Mouse (Mus musculus) lung, embryonic 16.5 days (tissue): ENCODE measurements at regions not wholly inside any gene's neighbourhood (a gene's known extent, or its start where the extent isn't known, plus 50 kb on each side); places are given as distances from the start of the nearest gene placed in this dataset.

Experiments
- ATAC-seq: fragments of 200-750 bp; cut with Nextera tagmentation; 2 replicates; pipeline ENCODE4 v1.8.0; 2017; ENCODE audit warnings: low read depth, mild to moderate bottlenecking, moderate library complexity
- H3K27ac ChIP-seq: fragments of 300-500 bp; sonication (generic); 2 replicates; pipeline ENCODE4 v1.5.1; 2014; ENCODE audit warnings: mild to moderate bottlenecking, control low read depth, low read length
- H3K27me3 ChIP-seq: fragments of 300-500 bp; sonication (generic); 2 replicates; pipeline ENCODE4 v1.6.1; 2014; ENCODE audit warnings: low read depth, low read length, mixed read lengths; ENCODE audit not compliant: control insufficient read depth, insufficient read depth
- H3K36me3 ChIP-seq: fragments of 300-500 bp; sonication (generic); 2 replicates; pipeline ENCODE4 v1.6.1; 2014; ENCODE audit warnings: low read length; ENCODE audit not compliant: control insufficient read depth, insufficient read depth
- H3K4me1 ChIP-seq: fragments of 300-500 bp; sonication (generic); replicated peaks from 2 replicates; pipeline ENCODE4 v1.6.1; 2014; ENCODE audit warnings: low read length, mixed read lengths; ENCODE audit not compliant: control insufficient read depth, insufficient read depth
- H3K4me2 ChIP-seq: fragments of 300-500 bp; sonication (generic); 2 replicates; pipeline ENCODE4 v1.6.1; 2014; ENCODE audit warnings: low read depth, low read length, control low read depth
- H3K4me3 ChIP-seq: fragments of 300-500 bp; sonication (generic); 2 replicates; pipeline ENCODE4 v1.5.1; 2014; ENCODE audit warnings: mild to moderate bottlenecking, low read length, control low read depth
- H3K9ac ChIP-seq: fragments of 300-500 bp; sonication (generic); 2 replicates; pipeline ENCODE4 v1.6.1; 2014; ENCODE audit warnings: low read length, control low read depth
- H3K9me3 ChIP-seq: fragments of 300-500 bp; sonication (generic); 2 replicates; pipeline ENCODE4 v1.6.1; 2016; ENCODE audit warnings: low read length; ENCODE audit not compliant: control insufficient read depth
- WGBS: fragments of 180-500 bp; shearing (Covaris S2); extraction: QIAGEN DNeasy Blood & Tissue Kit; methylation state at CpG from one replicate; pipeline ENCODE4 v1.1.7; 2014; 5-methylcytosine and 5-hydroxymethylcytosine counted together

DNA sequence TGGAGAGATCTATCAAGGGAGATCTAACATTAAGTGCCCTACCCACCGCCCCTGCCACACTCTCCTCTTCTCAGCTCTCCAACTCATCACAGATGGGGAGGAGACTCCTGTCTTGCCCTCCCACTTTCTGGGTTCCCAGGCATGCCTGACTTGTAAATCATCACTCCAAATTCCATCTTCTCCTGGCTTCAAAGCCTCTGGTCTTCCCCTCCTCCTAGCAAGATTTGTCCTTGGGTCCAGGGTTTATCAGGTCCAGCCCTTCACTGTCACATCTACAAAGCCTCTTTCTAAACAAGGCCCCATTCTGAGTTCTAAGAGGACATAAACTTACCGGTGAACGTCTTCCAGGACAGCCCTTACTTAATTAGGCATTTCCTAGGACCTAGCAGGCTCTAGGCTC lies 73.3 kb upstream of the Col5a1 start:
- no peak overlapping the region for H3K9ac ChIP-seq
- no peaks in the 10 kb centered on the region for H3K27me3 ChIP-seq
- ATAC-seq = peak; percentile 36; the same call in 1 of the 2 replicates
- 0 out of 2 replicates have a peak overlapping the region, but pooled peaks have one; percentile 38 for H3K27ac ChIP-seq
- no peak overlapping the region for H3K4me3 ChIP-seq
- WGBS = 20% methylated on average over 3 of the region's 3 CpGs
- H3K4me2 ChIP-seq = no peak overlapping the region
- peaks cover 4% of the 10 kb centered on the region; the same call in 1 of the 2 replicates for H3K4me1 ChIP-seq
- 0 out of 2 replicates have a peak, but pooled peaks cover 2% of the 10 kb centered on the region for H3K9me3 ChIP-seq
- no peaks in the 10 kb centered on the region for H3K36me3 ChIP-seq

DNA sequence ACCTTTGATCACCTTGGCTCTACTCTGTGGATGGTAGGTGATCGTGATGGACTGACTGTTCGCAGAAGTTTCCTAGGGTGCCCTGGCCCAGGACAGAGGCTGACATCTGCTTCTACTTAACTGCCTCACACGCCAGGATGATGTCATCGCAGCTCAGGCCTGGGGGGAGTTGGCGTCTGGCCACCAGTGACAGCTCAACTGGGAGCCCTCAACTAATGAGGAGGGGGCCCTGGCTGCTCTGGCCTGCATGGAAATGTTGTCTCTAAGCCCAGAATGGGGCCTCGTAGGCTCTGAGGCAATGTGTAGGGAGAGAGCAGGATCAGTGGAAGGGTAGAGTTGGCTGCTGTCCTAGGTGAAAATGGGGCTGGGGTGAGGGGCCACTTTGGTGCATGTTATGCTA lies 72.9 kb upstream of the Col5a1 start:
- 33% methylated on average over 6 of the region's 6 CpGs for WGBS
- H3K9me3 ChIP-seq = 0 out of 2 replicates have a peak, but pooled peaks cover 2% of the 10 kb centered on the region
- peak; percentile 95 for ATAC-seq

DNA sequence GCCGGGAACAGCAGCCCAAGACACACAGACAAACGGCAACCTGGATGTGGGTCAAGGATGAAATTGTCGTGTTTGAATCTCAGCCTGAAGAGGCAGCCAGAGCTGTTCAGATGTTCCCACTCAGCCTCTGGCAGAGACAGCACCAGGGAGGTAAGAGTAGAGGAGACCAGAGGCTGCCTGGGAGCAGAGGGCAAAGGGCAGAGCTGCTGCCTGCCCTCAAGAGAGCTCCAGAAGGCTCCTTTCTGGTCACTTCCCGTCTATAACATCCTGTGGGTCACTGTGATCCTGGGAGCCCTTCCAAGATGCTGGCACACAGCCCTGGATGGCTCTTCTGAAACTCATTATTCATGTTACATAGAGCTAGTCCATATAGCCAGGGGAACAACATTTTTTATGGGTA lies 67.6 kb upstream of the Col5a1 start:
- Histone ChIP-seq H3K9me3 (0 out of 2 replicates have a peak, but pooled peaks cover 5% of the 10 kb centered on the region), H3K27me3 (no peaks in the 10 kb centered on the region), H3K4me2 (no peak overlapping the region), H3K4me3 (no peak overlapping the region), H3K36me3 (no peaks in the 10 kb centered on the region), H3K27ac (peak overlapping the region; percentile 51), H3K9ac (0 out of 2 replicates have a peak overlapping the region, but pooled peaks have one; percentile 19), H3K4me1 (peaks cover 11% of the 10 kb centered on the region)
- WGBS = 16% methylated on average over 4 of the region's 4 CpGs
- peak; percentile 83 for ATAC-seq

More for the DNA sequence above, 72.9 kb upstream of the Col5a1 start:
- no peak overlapping the region for H3K4me2 ChIP-seq
- H3K27ac ChIP-seq = peak overlapping the region; percentile 38; the same call in 1 of the 2 replicates
- no peak overlapping the region for H3K4me3 ChIP-seq
- peaks cover 8% of the 10 kb centered on the region for H3K4me1 ChIP-seq
- H3K27me3 ChIP-seq = no peaks in the 10 kb centered on the region
- H3K36me3 ChIP-seq = no peaks in the 10 kb centered on the region
- H3K9ac ChIP-seq = no peak overlapping the region

DNA sequence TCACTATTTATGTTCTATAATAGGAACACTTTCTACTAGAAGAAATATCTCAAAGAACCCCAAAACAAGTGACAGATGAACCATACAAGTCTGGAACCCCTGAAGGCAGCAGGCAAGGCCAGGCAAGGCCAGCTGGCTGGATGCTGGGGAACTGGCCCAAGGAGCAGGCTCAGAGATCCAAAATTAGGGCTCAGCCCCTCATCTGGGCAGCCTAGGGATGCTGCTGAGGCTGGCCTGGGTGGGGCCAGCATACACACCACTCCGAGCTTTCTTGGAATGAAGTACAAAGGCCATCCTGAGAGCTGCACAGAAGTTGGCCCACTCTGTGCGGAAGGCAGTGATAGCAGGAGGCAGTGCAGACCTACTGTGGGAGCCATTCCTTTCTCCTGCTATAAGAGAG lies 59.4 kb upstream of the Col5a1 start:
- Histone ChIP-seq H3K9ac (no peak overlapping the region), H3K27ac (no peak overlapping the region), H3K27me3 (no peaks in the 10 kb centered on the region), H3K4me3 (no peak overlapping the region), H3K4me2 (no peak overlapping the region), H3K36me3 (no peaks in the 10 kb centered on the region), H3K9me3 (no peaks in the 10 kb centered on the region), H3K4me1 (no peaks in the 10 kb centered on the region)
- ATAC-seq = no peak
- WGBS = 73% methylated on average over 2 of the region's 2 CpGs

DNA sequence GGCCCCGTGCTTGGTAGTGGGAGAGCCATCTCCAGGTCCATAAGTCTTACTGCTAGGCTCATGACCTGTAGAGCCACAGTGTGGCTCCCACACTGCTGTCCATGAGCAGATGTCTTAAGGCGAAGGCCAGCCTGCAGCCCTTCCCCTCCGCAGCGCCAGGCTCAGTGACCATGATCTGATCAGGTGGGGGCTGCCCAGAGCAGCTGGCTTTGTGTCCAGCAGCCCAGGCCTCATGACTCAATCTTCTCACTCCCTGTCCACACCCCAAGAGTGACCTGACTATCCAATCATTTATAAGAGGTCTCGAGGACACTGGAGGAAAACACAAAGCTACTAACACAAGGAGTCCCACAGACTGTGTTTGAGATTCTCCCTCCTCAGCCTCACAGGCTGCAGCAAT lies 58.6 kb upstream of the Col5a1 start:
- 77% methylated on average over 5 of the region's 5 CpGs for WGBS
- H3K4me2 ChIP-seq = no peak overlapping the region
- ATAC-seq = no peak
- no peaks in the 10 kb centered on the region for H3K27me3 ChIP-seq
- no peak overlapping the region for H3K27ac ChIP-seq
- H3K9me3 ChIP-seq = no peaks in the 10 kb centered on the region
- no peaks in the 10 kb centered on the region for H3K36me3 ChIP-seq
- no peaks in the 10 kb centered on the region for H3K4me1 ChIP-seq
- H3K9ac ChIP-seq = no peak overlapping the region
- H3K4me3 ChIP-seq = no peak overlapping the region

DNA sequence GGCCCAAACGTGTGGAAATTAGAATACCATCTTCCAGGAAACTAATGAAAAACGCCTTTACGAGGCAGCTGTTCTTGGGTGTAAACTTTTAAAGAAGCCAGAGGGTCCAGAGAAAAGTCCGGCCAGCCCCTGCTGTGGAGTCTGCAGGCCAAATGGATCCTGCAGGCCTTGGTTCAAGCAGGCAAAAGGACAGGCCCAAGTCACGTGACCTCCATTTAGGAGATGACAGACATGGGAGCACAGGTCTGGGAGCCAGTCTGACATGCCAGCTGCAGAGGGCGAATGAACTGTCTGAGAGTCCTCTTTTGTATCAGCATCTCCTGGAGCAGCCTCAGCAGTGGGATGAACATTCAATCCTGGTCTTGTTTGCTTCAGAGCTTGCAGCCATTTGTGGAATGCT lies 58.0 kb upstream of the Col5a1 start:
- Histone ChIP-seq H3K36me3 (no peaks in the 10 kb centered on the region), H3K4me2 (no peak overlapping the region), H3K9me3 (no peaks in the 10 kb centered on the region), H3K4me3 (no peak overlapping the region), H3K27ac (no peak overlapping the region), H3K9ac (no peak overlapping the region), H3K27me3 (no peaks in the 10 kb centered on the region), H3K4me1 (no peaks in the 10 kb centered on the region)
- ATAC-seq = no peak
- 78% methylated on average over 6 of the region's 6 CpGs for WGBS

DNA sequence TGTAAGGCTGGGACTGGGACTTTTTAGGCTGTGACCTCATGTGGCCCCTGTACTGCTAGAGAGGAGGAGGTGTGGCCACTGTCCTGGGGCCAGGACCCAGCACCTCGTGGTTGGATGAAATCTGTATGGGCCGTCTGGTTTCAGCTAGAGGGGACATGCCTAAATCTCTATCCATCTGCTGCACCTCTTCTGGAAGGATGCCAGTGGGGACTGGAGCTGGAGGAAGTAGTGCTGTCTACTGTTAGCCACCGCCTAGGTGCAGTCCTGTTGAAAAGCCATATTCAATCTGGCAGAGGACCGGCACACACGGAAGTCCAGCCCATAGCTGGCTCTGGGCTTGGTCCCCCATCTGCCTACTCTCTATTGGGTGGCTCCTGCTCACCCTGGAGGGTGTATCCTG lies 56.7 kb upstream of the Col5a1 start:
- 57% methylated on average over 5 of the region's 5 CpGs for WGBS
- no peak for ATAC-seq

DNA sequence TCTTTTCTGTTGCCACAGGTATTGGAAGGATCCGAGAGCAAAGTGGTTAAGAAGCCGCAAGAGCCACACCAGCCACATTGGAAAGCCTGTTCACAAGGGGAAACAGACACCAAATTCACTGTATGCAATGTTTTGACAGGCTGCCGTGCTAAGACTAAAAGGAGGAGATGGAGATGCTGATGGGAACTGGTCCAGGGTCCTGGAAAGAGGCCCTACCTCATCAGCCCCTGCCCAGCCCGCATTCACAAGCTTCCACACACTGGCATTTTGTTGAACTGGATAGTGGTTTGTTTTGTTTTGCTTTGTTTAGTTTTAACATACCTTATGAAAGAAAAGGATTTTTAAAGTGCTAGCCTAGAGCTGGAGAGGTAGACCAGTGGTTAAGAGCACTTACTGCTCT lies 51.3 kb upstream of the Col5a1 start:
- Histone ChIP-seq H3K9ac (no peak overlapping the region), H3K4me3 (no peak overlapping the region), H3K4me1 (peaks cover 18% of the 10 kb centered on the region), H3K4me2 (no peak overlapping the region), H3K36me3 (no peaks in the 10 kb centered on the region), H3K27ac (no peak overlapping the region), H3K27me3 (no peaks in the 10 kb centered on the region), H3K9me3 (no peaks in the 10 kb centered on the region)
- no peak for ATAC-seq
- WGBS = 71% methylated on average over 4 of the region's 4 CpGs

More for the DNA sequence above, 56.7 kb upstream of the Col5a1 start:
- Histone ChIP-seq H3K27me3 (no peaks in the 10 kb centered on the region), H3K4me3 (no peak overlapping the region), H3K9ac (no peak overlapping the region), H3K36me3 (no peaks in the 10 kb centered on the region), H3K4me2 (no peak overlapping the region), H3K9me3 (no peaks in the 10 kb centered on the region), H3K27ac (no peak overlapping the region), H3K4me1 (peaks cover 7% of the 10 kb centered on the region)

DNA sequence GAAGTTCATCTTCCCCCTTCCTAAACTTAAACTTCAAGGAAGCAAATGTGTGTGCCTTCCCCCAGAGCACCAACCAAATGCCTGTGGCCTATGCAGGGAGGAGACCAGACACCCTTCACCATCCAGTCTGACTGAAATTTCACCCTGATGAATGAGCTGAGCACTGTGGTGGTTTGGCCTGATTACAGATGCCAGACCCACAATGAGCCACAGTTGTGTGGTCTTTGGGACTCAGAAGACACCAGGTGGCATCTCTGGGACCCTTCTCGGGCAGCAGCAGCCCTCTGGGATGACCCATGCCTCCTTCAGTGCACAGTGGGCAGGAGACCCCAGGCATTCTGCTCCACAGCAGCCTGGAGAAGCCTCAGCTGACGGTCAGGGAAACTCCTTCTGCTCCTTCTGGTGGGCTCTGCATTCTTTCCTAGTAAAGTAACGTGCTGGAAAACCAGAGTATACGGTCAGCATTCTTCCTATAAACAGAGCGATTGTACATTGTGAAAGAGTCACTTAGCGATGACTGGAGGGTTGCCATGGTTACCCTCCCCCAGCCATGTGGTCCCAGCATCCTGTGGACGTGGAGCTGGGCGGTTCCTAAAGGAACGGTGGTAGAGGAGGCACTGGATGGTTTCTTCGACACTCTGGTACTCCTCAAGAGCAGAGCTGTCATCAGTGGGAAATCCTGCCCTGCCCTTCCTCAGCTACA lies 50.3 kb upstream of the Col5a1 start:
- Histone ChIP-seq H3K4me2 (no peak overlapping the region), H3K36me3 (no peaks in the 10 kb centered on the region), H3K4me1 (peaks cover 21% of the 10 kb centered on the region), H3K9ac (peak overlapping the region; percentile 40; the same call in 1 of the 2 replicates), H3K27ac (peak overlapping the region; percentile 91), H3K4me3 (no peak overlapping the region), H3K9me3 (no peaks in the 10 kb centered on the region), H3K27me3 (no peaks in the 10 kb centered on the region)
- WGBS = 14% methylated on average over 10 of the region's 10 CpGs
- ATAC-seq = peak; percentile 88
